ENCODE assay signal across 12 mouse cellular contexts in genomic region chr1:191318686-191319085, GRCm38 (mm10). TPM values are rescaled to one million over a fixed set of nuclear protein-coding genes. Genes with fewer than 3 reads are reported as not detected.
DNase-seq lines count a peak whose midpoint lies in the region; ATAC-seq and TF ChIP-seq lines count a peak whose summit lies in the region.
"Had no signal": no experiment of that assay in that cellular context is flagged by ENCODE, and none has a peak within 500 bp of the region (broad histone marks: within the 10 kb centered on the region; RNA-seq: fewer than 3 reads in every experiment).

No protein-coding gene starts in this region.

- 25% methylated on average over 5 of the region's 5 CpGs for WGBS in heart, embryonic 16.5 days
- WGBS in liver, embryonic 16.5 days (ENCODE audit: insufficient replicate concordance): 51% methylated on average over 5 of the region's 5 CpGs
- WGBS in forebrain, postnatal 0 days: 72% methylated on average over 5 of the region's 5 CpGs

- no peak overlapping the region for H3K4me2 ChIP-seq in heart, embryonic 16.5 days (ENCODE audit: low read depth, low read length)
- H3K4me2 ChIP-seq in liver, embryonic 16.5 days (ENCODE audit: low read depth, low read length): peak overlapping the region; percentile 88
- H3K4me2 ChIP-seq in forebrain, postnatal 0 days (ENCODE audit: low read depth): no peak overlapping the region

- peak overlapping the region; percentile 70 for H3K27ac ChIP-seq in heart, embryonic 16.5 days (ENCODE audit: low read length)
- H3K27ac ChIP-seq in liver, embryonic 16.5 days (ENCODE audit: low read length): peak overlapping the region; percentile 68
- H3K27ac ChIP-seq in forebrain, postnatal 0 days (ENCODE audit: low read depth, low read length): no peak overlapping the region
- H3K27ac ChIP-seq: neural tube, embryonic 12.5 days had no signal

- DNase-seq in heart, adult 8-10 months (ENCODE audit: low spot score): no peak
- peak; percentile 40 for DNase-seq in adipocyte (ENCODE audit: low spot score)
- DNase-seq in c-Kit-positive CD71-positive TER-119-positive erythroid progenitor cells, embryonic 14.5 days (ENCODE audit: low spot score): peak; percentile 40
- no peak for DNase-seq in kidney, adult 18-20 months
- no peak for DNase-seq in B cell, adult 2 months
- no peak for DNase-seq in forebrain, postnatal 0 days
- DNase-seq: gastrocnemius, postnatal 25 days; kidney, adult 9 months; thymus, adult 2 months had no signal

- no peak for TF ChIP-seq CTCF in forebrain, postnatal 0 days (IDR thresholded peaks at IDR 0.05; ENCODE audit: low read depth)

- ATAC-seq in heart, embryonic 16.5 days (replicated peaks; ENCODE audit: extremely low read depth, insufficient read depth, low FRiP score): no peak
- no peak for ATAC-seq in liver, embryonic 16.5 days (ENCODE audit: low read depth)
- no peak for ATAC-seq in forebrain, postnatal 0 days

- H3K9ac ChIP-seq in heart, embryonic 16.5 days (ENCODE audit: low read length): no peak overlapping the region
- no peak overlapping the region for H3K9ac ChIP-seq in liver, embryonic 16.5 days (ENCODE audit: low read depth, low read length)
- no peak overlapping the region for H3K9ac ChIP-seq in forebrain, postnatal 0 days

- H3K27me3 ChIP-seq in heart, embryonic 16.5 days (ENCODE audit: control insufficient read depth, insufficient read depth, low read length): no peaks in the 10 kb centered on the region
- H3K27me3 ChIP-seq in liver, embryonic 16.5 days (ENCODE audit: control insufficient read depth, insufficient read depth, low read depth, low read length): no peaks in the 10 kb centered on the region
- no peaks in the 10 kb centered on the region for H3K27me3 ChIP-seq in forebrain, postnatal 0 days (ENCODE audit: insufficient read depth, low read length)
- H3K27me3 ChIP-seq: neural tube, embryonic 12.5 days had no signal

- H3K9me3 ChIP-seq in heart, embryonic 16.5 days (replicated peaks; ENCODE audit: control insufficient read depth, low read length): no peaks in the 10 kb centered on the region
- no peaks in the 10 kb centered on the region for H3K9me3 ChIP-seq in liver, embryonic 16.5 days (replicated peaks; ENCODE audit: control insufficient read depth, low read length)
- H3K9me3 ChIP-seq in forebrain, postnatal 0 days (ENCODE audit: low read length): no peaks in the 10 kb centered on the region
- H3K9me3 ChIP-seq: neural tube, embryonic 12.5 days had no signal

- no peak overlapping the region for H3K4me3 ChIP-seq in heart, embryonic 16.5 days (ENCODE audit: low read length)
- no peak overlapping the region for H3K4me3 ChIP-seq in liver, embryonic 16.5 days (ENCODE audit: low read depth, low read length)
- no peak overlapping the region for H3K4me3 ChIP-seq in forebrain, postnatal 0 days (ENCODE audit: low read depth, low read length)

- 0 out of 2 replicates have a peak, but pooled peaks cover 2% of the 10 kb centered on the region for H3K4me1 ChIP-seq in heart, embryonic 16.5 days (ENCODE audit: control insufficient read depth, insufficient read depth, low read length)
- H3K4me1 ChIP-seq in liver, embryonic 16.5 days (ENCODE audit: control insufficient read depth, low read depth, low read length): peaks cover 17% of the 10 kb centered on the region
- H3K4me1 ChIP-seq in forebrain, postnatal 0 days (ENCODE audit: insufficient read depth): 0 out of 2 replicates have a peak, but pooled peaks cover 6% of the 10 kb centered on the region

- H3K36me3 ChIP-seq in heart, embryonic 16.5 days (ENCODE audit: control insufficient read depth, insufficient read depth): no peaks in the 10 kb centered on the region
- no peaks in the 10 kb centered on the region for H3K36me3 ChIP-seq in liver, embryonic 16.5 days (ENCODE audit: control insufficient read depth, insufficient read depth)
- H3K36me3 ChIP-seq in forebrain, postnatal 0 days (ENCODE audit: insufficient read depth): no peaks in the 10 kb centered on the region
- H3K36me3 ChIP-seq: neural tube, embryonic 12.5 days had no signal

RNA-seq across cellular contexts. Expression of gene Nenf, which starts 0.7 kb away (rescaled TPM):
- 112 and 114 TPM in 2 replicates for polyA plus RNA-seq in heart, embryonic 16.5 days (2015; fragmentation: Nextera tagmentation; extraction: Ambion mirVana)
- 100 to 1,000 TPM in 3 of 4 experiments, 10 to 100 TPM in 1; 90.1 to 115 (median 111) TPM for total RNA-seq in heart, adult 8-10 months (2022)
- polyA plus RNA-seq in liver, embryonic 16.5 days (2015; fragmentation: Nextera tagmentation; extraction: Ambion mirVana): 22.0 and 25.5 TPM in 2 replicates
- total RNA-seq in forebrain, postnatal 0 days (2014; rRNA removed): 170 and 329 TPM in 2 replicates
- polyA plus RNA-seq in forebrain, postnatal 0 days (2015; fragmentation: Nextera tagmentation; extraction: Ambion mirVana): 189 and 236 TPM in 2 replicates

RNA-seq across cellular contexts. Expression of gene Tmem206, which starts 7.0 kb away (rescaled TPM):
- 16.5 and 19.4 TPM in 2 replicates for polyA plus RNA-seq in heart, embryonic 16.5 days (2015; fragmentation: Nextera tagmentation; extraction: Ambion mirVana)
- total RNA-seq in heart, adult 8-10 months (2022): 1 to 10 TPM; 2.6 to 4.2 (median 3.0) TPM
- polyA plus RNA-seq in liver, embryonic 16.5 days (2015; fragmentation: Nextera tagmentation; extraction: Ambion mirVana): 5.9 and 6.1 TPM in 2 replicates
- total RNA-seq in forebrain, postnatal 0 days (2014; rRNA removed): 20.2 and 28.3 TPM in 2 replicates
- 26.1 and 30.8 TPM in 2 replicates for polyA plus RNA-seq in forebrain, postnatal 0 days (2015; fragmentation: Nextera tagmentation; extraction: Ambion mirVana)

Comparison
In these comparisons a context has a peak if more than half of its experiments do, and no peak if none do; other contexts are left out.
1. DNase-seq: peak in adipocyte (single experiment) and c-Kit-positive CD71-positive TER-119-positive erythroid progenitor cells, embryonic 14.5 days (single experiment); none in heart, adult 8-10 months (single experiment), kidney, adult 18-20 months (single experiment), B cell, adult 2 months (0 of 2) and forebrain, postnatal 0 days (single experiment).